Mouse (Mus musculus) E14TG2a.4 (cell line): ENCODE measurements around the gene Zfp335.

ENCODE experiments used
- CTCF ChIP-seq: conservative IDR thresholded peaks from 2 replicates; pipeline ENCODE4 v1.5.1; 2014; ENCODE audit warnings: low read length
- NANOG ChIP-seq: IDR thresholded peaks from 2 replicates; pipeline ENCODE4 v1.6.1; 2014; ENCODE audit warnings: borderline replicate concordance, low read length, mixed read lengths

DNA sequence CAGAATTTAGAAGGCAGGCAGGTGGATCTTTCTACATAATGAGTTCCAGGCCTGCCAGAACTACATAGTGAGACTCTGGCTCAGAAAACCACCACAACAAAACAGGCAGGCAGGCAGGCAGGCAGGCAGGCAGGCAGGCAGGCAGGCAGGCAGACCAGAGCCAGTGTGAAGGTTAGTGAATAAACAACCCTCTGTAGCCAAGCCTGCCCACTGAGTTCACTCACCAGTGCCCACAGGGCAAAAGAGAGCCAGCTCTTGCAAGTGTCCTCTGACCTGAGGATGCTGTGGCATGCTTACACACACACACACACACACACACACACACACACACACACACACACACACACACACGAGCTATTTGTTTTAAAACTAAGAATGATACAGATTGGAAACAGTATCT, 8.1 kb downstream of the Zfp335 start:
- no peak for TF ChIP-seq CTCF
- TF ChIP-seq NANOG, result no peak
